Mouse (Mus musculus): ENCODE measurements around the gene Mcpt1.
"Not testable (repeated sequence)": the region's sequence is repeated elsewhere in the genome, so short reads cannot be mapped to it uniquely, and the experiment has no call there.

Mcpt1 gene

DNA sequence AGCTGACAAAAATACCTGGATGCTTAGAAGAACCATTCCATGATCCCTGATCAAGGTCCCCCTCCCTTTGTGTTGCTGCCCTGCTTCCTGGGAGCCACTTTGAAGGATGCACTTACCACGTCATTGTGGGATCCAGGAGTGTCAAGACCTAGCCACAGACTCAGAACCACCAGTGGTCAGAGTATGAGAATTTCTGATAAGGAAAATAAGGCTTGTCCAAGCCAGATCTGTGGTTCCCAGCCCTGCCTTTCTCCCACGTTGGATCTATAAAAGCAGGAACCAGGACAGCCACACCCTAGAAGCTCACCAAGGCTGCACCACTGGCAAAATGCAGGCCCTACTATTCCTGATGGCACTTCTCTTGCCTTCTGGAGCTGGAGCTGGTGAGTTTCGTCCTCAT, at the start of gene Mcpt1:
Mcpt1 (plus strand) TSS at position 301 of the 400 bp plus-strand sequence.
- H3K36me3 ChIP-seq (ENCODE audit: control insufficient read depth, insufficient read depth, low read length, poor library complexity, severe bottlenecking); DNase-seq (ENCODE audit: low read depth, low spot score); H3K27me3 ChIP-seq (ENCODE audit: control insufficient read depth, insufficient read depth, low read length, poor library complexity, severe bottlenecking): not testable (repeated sequence)

DNA sequence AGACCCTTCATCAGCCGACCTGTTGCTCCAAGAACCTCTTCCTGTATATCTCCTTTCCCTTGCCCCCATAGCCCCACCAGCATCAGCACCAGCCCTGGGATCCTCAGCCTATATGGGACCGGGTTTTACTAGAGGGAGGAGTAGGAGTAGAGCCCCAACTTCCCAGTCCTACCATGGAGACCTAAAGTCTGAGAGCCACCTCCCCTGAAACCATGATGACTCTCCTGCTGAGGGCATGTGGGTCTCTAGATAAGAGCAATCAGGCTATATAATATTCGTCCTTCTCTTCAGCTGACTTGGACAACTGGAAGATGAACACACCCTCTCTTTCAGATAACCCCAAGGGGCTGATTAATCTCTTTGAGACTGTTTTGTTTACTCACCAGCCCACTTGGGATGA, 30.3 kb upstream of the Mcpt1 start:
- not testable (repeated sequence) for H3K27me3 ChIP-seq (ENCODE audit: control insufficient read depth, insufficient read depth, low read length, poor library complexity, severe bottlenecking); DNase-seq (ENCODE audit: low read depth, low spot score); H3K36me3 ChIP-seq (ENCODE audit: control insufficient read depth, insufficient read depth, low read length, poor library complexity, severe bottlenecking)

DNA sequence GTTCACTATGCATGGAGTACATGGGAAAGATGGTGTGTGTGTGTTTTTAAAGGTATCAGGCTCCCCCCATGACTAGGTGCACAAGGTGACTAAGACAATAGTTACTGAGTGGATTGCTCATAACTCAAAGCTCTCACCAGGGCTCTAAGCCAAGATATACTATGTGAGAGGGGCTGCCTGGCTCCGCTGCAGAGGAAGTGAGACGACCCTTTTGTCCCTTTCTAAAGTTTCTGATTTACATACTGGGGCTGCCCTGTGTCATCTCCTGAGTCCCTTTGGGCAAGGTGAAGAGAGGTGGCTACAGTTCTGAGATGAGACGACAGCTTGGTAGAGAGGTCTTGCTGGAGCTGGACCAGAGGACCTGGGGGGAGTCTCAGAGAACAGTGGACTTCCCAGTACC, 4.6 kb upstream of the Mcpt1 start:
- no peaks in the 10 kb centered on the region for H3K36me3 ChIP-seq (ENCODE audit: control insufficient read depth, insufficient read depth, low read length, poor library complexity, severe bottlenecking)
- H3K27me3 ChIP-seq (ENCODE audit: control insufficient read depth, insufficient read depth, low read length, poor library complexity, severe bottlenecking): no peaks in the 10 kb centered on the region
- no peak for DNase-seq (ENCODE audit: low read depth, low spot score)

DNA sequence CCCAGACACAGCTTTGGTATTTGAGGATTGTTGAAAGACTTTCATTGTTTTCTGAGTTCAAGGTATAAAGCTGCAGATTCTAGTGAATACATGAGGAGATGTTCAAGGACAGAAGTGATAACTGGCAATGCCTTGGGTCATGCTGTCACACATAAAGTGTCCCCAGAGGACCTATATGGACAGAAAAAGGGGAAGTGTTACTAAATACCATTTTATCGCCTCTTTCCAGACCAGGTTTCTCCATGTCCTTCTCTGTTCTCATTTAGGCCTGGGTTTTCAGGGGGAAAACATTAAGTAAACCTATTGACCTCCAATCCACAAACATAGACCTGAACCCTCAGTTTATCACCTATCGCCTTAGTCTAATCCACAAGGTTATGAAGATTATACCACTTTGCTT, 3.8 kb upstream of the Mcpt1 start:
- Histone ChIP-seq H3K36me3 (ENCODE audit: control insufficient read depth, insufficient read depth, low read length, poor library complexity, severe bottlenecking) (no peaks in the 10 kb centered on the region), H3K27me3 (ENCODE audit: control insufficient read depth, insufficient read depth, low read length, poor library complexity, severe bottlenecking) (no peaks in the 10 kb centered on the region)
- no peak for DNase-seq (ENCODE audit: low read depth, low spot score)

DNA sequence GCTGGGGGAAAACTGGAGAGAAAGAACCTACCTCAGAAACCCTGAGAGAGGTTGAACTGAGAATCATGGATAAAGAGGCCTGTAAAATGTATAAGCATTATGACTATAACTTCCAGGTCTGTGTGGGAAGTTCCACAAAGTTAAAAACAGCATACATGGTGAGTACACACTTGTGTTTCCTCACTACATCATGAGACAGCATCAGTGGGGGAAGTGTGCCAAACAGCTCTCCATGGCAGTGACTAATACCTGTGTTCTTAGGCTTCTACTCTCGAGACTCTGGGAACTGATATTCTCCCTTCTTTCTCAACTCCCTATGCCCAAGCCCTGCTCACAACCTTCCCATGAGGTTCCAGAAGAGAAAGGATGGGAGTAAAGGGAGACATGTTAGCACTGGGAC, 1.7 kb downstream of the Mcpt1 start:
- Histone ChIP-seq H3K27me3 (ENCODE audit: control insufficient read depth, insufficient read depth, low read length, poor library complexity, severe bottlenecking) (no peaks in the 10 kb centered on the region), H3K36me3 (ENCODE audit: control insufficient read depth, insufficient read depth, low read length, poor library complexity, severe bottlenecking) (no peaks in the 10 kb centered on the region)
- DNase-seq (ENCODE audit: low read depth, low spot score): no peak

DNA sequence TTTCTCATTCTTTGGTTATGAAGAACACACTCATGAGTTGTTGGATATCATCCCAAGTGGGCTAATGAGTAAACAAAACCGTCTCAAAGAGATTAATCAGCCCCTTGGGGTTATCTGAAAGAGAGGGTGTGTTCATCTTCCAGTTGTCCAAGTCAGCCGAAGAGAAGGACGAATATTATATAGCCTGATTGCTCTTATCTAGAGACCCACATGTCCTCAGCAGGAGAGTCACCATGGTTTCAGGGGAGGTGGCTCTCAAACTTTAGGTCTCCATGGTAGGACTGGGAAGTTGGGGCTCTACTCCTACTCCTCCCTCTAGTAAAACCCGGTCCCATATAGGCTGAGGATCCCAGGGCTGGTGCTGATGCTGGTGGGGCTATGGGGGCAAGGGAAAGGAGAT, 3.5 kb downstream of the Mcpt1 start:
- not testable (repeated sequence) for H3K27me3 ChIP-seq (ENCODE audit: control insufficient read depth, insufficient read depth, low read length, poor library complexity, severe bottlenecking); H3K36me3 ChIP-seq (ENCODE audit: control insufficient read depth, insufficient read depth, low read length, poor library complexity, severe bottlenecking); DNase-seq (ENCODE audit: low read depth, low spot score)

DNA sequence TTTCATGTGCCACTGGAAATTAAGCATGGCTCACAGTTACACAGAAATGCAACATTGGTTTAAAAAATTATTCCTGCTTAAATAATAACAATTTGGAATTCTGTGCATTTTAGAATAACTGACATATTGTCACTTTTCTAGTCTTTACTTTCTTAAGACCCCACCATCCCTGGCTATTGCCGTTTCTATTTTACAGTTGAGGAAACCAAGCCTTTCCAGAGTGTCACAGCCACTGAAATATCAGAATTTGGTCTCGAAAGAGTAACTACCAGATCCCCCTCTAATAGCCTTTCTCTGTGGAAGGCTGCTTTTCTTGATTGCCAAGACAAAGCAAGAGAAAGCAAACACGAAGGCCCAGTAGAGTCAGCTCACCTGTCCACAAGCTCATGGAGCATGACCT, 12.6 kb downstream of the Mcpt1 start, which contains the start of gene Mcpt9:
Mcpt9 (minus strand) TSS at position 101 of the 400 bp plus-strand sequence.
- not testable (repeated sequence) for H3K27me3 ChIP-seq (ENCODE audit: control insufficient read depth, insufficient read depth, low read length, poor library complexity, severe bottlenecking)

DNA sequence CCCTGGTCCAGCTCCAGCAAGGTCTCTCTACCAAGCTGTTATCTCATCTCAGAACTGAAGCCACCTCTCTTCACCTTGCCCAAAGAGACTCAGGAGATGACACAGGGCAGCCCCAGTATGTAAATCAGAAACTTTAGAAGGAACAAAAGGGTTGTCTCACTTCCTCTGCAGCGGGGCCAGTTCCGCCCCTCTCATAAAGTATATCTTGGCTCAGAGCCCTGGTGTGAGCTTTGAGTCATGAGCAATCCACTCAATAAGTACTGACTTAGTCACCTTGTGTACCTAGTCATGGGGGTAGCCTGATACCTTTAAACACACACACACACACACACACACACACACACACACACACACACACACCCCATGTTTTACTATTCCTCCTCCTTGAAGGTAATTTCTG, 16.7 kb downstream of the Mcpt1 start:
- no peak for DNase-seq (ENCODE audit: low read depth, low spot score)
- Histone ChIP-seq H3K27me3 (ENCODE audit: control insufficient read depth, insufficient read depth, low read length, poor library complexity, severe bottlenecking) (no peaks in the 10 kb centered on the region), H3K36me3 (ENCODE audit: control insufficient read depth, insufficient read depth, low read length, poor library complexity, severe bottlenecking) (no peaks in the 10 kb centered on the region)

More for the DNA sequence above, 12.6 kb downstream of the Mcpt1 start, which contains the start of gene Mcpt9:
- not testable (repeated sequence) for DNase-seq (ENCODE audit: low read depth, low spot score); H3K36me3 ChIP-seq (ENCODE audit: control insufficient read depth, insufficient read depth, low read length, poor library complexity, severe bottlenecking)

DNA sequence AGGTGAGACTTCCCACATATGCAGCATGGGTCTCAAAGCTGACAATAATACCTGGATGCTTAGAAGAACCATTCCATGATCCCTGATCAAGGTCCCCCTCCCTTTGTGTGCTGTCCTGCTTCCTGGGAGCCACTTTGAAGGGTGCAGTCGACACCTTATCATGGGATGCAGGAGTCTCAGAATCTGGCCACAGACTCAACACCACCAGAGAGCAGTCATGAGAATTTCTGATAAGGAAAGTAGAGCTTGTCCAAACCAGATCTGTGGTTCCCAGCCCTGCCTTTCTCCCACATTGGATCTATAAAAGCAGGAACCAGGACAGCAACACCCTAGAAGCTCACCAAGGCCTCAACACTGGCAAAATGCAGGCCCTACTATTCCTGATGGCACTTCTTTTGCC, 24.0 kb downstream of the Mcpt1 start, which contains the start of gene Mcpt2:
Mcpt2 (plus strand) TSS at position 250 of the 400 bp plus-strand sequence.
- H3K27me3 ChIP-seq (ENCODE audit: control insufficient read depth, insufficient read depth, low read length, poor library complexity, severe bottlenecking); H3K36me3 ChIP-seq (ENCODE audit: control insufficient read depth, insufficient read depth, low read length, poor library complexity, severe bottlenecking); DNase-seq (ENCODE audit: low read depth, low spot score): not testable (repeated sequence)

DNA sequence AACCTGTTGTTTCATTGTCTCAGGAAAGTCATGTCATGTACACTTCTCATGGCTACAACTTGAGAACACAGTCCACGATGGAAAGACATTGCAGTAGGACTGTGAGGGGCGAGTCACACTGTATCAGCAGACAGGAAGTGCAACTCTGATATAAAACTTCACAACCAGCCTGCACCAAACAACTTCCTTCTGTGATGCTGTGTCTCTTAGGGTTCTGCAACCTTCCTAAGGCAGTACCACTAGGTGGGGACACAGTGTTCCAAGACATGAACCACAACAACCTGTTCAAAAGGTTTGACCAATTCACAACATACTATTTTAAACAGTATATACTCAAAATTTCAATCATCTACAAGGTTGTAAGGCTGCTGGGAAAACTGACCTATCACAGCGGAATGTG, 37.6 kb downstream of the Mcpt1 start:
- H3K36me3 ChIP-seq (ENCODE audit: control insufficient read depth, insufficient read depth, low read length, poor library complexity, severe bottlenecking): no peaks in the 10 kb centered on the region
- DNase-seq (ENCODE audit: low read depth, low spot score): no peak
- H3K27me3 ChIP-seq (ENCODE audit: control insufficient read depth, insufficient read depth, low read length, poor library complexity, severe bottlenecking): no peaks in the 10 kb centered on the region

DNA sequence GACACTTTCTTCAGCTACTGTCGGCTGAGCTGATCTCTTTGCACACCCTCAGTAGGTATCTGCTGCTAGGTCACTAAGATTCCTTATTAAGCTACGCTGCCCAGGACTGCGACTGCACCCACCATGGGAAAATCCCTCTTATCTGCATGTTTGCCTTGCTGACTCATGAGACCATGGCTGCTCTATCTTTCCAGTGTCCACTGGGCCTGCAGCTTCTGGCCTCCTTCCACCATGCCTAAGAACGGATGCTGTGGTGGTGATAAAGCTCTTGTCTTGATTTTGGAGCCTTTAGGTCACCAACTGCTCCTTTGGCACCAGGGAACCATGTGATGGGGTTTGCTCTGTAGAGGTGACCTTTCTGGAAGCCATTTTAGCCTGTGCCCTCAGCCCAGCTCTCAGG, 40.0 kb downstream of the Mcpt1 start:
- DNase-seq (ENCODE audit: low read depth, low spot score): no peak
- Histone ChIP-seq H3K27me3 (ENCODE audit: control insufficient read depth, insufficient read depth, low read length, poor library complexity, severe bottlenecking) (no peaks in the 10 kb centered on the region; the same call in 1 of the 2 replicates), H3K36me3 (ENCODE audit: control insufficient read depth, insufficient read depth, low read length, poor library complexity, severe bottlenecking) (no peaks in the 10 kb centered on the region)

DNA sequence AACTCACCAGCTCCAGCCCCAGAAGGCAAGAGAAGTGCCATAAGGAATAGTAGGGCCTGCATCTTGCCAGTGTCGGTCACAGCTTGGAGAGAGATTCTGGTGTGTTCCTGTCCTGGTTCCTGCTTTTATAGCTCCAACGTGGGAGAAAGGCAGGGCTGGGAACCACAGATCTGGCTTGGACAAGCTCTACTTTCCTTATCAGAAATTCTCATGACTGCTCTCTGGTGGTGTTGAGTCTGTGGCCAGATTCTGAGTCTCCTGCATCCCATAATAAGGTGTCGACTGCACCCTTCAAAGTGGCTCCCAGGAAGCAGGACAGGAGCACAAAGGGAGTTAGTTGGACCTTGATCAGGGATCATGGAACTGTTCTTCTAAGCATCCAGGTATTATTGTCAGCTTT, 44.4 kb downstream of the Mcpt1 start, which contains the start of gene Mcpt4:
Mcpt4 (minus strand) TSS at position 101 of the 400 bp plus-strand sequence.
- DNase-seq (ENCODE audit: low read depth, low spot score); H3K27me3 ChIP-seq (ENCODE audit: control insufficient read depth, insufficient read depth, low read length, poor library complexity, severe bottlenecking): not testable (repeated sequence)

More for the DNA sequence above, 44.4 kb downstream of the Mcpt1 start, which contains the start of gene Mcpt4:
- H3K36me3 ChIP-seq (ENCODE audit: control insufficient read depth, insufficient read depth, low read length, poor library complexity, severe bottlenecking): not testable (repeated sequence)

Data from splenic B cell, adult 2 months (primary cell).